Mouse (Mus musculus): ENCODE measurements around the gene Bcl11a.

GRCm38 (mm10) chr11:24096483-24096882 is 18.6 kb downstream of the Bcl11a start:
- TF ChIP-seq CTCF (IDR thresholded peaks at IDR 0.05; ENCODE audit: low read depth) = no peak
- no peak for TF ChIP-seq EP300 (IDR thresholded peaks at IDR 0.05; ENCODE audit: low read depth)

All from liver, postnatal 0 days (tissue).